Mouse (Mus musculus) cerebellum, adult 2 months (tissue): ENCODE data around the gene Tmem217.
A peak's percentile ranks its signal among the peaks of the same experiment; 100 is the strongest.

Source experiments
- CTCF ChIP-seq: fragments of 200-500 bp; IDR thresholded peaks from 2 replicates; pipeline ENCODE4 v1.5.1; 2011; ENCODE audit warnings: low read depth, mild to moderate bottlenecking, control low read depth, low read length, moderate library complexity, borderline replicate concordance; ENCODE audit not compliant: insufficient read depth
- POLR2A ChIP-seq: fragments of 200-500 bp; IDR thresholded peaks from 2 replicates; pipeline ENCODE4 v1.6.1; 2011; ENCODE audit warnings: low read length, control low read depth, borderline replicate concordance; ENCODE audit not compliant: insufficient read depth

GRCm38 (mm10) chr17:29528568-29529187 is 23.5 kb downstream of the Tmem217 start:
- TF ChIP-seq POLR2A, result no peak
- peak; percentile 33; the same call in 1 of the 2 replicates for TF ChIP-seq CTCF
